Mouse (Mus musculus) ES-E14 (cell line): ENCODE data around the gene Stard3.

ENCODE experiments used
- CHD2 ChIP-seq: IDR thresholded peaks from 2 replicates; pipeline ENCODE4 v1.6.1; 2014; ENCODE audit warnings: mild to moderate bottlenecking, low read depth, low read length, inconsistent platforms
- HCFC1 ChIP-seq: IDR thresholded peaks from 2 replicates; pipeline ENCODE4 v1.6.1; 2012; ENCODE audit warnings: low read length, inconsistent platforms, borderline replicate concordance; ENCODE audit not compliant: insufficient read depth
- MAFK ChIP-seq: IDR thresholded peaks from 2 replicates; pipeline ENCODE4 v1.6.1; 2014; ENCODE audit warnings: mild to moderate bottlenecking, low read depth, low read length, inconsistent platforms; ENCODE audit not compliant: insufficient read depth
- ZNF384 ChIP-seq: IDR thresholded peaks from 2 replicates; pipeline ENCODE4 v1.6.1; 2012; ENCODE audit warnings: low read depth, low read length, inconsistent platforms

DNA sequence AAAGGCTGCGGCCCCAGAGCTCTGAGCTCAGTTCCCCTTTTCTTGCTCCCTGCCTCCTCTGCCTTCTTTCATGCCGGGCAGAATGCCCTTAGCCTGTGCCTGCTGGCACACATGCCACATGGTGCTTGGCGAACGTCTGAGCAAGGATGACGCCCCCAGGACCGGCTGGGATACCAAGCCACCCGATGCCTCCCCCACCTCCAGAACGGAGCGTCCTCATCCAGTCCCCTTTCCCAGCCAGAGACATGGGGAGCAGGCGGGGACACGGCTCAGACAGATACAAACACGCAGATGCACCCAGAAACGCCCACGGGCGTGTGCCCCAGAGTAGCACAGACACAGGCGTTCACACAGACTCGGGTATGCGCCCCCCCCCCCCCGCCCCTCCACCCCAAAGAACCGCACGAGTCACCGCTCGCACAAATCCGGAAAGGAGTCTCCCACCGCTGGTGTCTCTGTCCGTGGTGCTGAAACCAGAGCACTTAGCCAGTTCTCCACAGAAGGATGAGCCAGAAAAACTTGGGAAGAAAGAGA lies 44.3 kb upstream of the Stard3 start:
- TF ChIP-seq MAFK = no peak
- TF ChIP-seq HCFC1 = no peak
- no peak for TF ChIP-seq CHD2
- no peak for TF ChIP-seq ZNF384
